Mouse (Mus musculus) limb, embryonic 11.5 days (tissue): Measurements from ENCODE around the gene Ang. TPM values are rescaled to one million over a fixed set of nuclear protein-coding genes. Genes with fewer than 3 reads are reported as not detected.

Experiments
- ATAC-seq: fragments of 200-750 bp; cut with Nextera tagmentation; 2 replicates; pipeline ENCODE4 v1.8.0; 2017; ENCODE audit warnings: low read depth; ENCODE audit not compliant: insufficient number of reproducible peaks, low FRiP score, low TSS enrichment
- DNase-seq: peaks from one replicate; pipeline ENCODE4 v3.0.0-alpha.2; 2015; ENCODE audit warnings: low spot score
- H3K27ac ChIP-seq: fragments of 300-500 bp; sonication (generic); replicated peaks from 2 replicates; pipeline ENCODE4 v1.5.1; 2014; ENCODE audit warnings: low read depth, mild to moderate bottlenecking, low read length
- H3K27me3 ChIP-seq: fragments of 300-500 bp; sonication (generic); 2 replicates; pipeline ENCODE4 v1.6.1; 2014; ENCODE audit warnings: mild to moderate bottlenecking, low read length, mixed read lengths; ENCODE audit not compliant: control insufficient read depth, insufficient read depth
- H3K36me3 ChIP-seq: fragments of 300-500 bp; sonication (generic); 2 replicates; pipeline ENCODE4 v1.6.1; 2014; ENCODE audit warnings: mild to moderate bottlenecking, low read length, moderate library complexity, mixed read lengths; ENCODE audit not compliant: control insufficient read depth, insufficient read depth
- H3K4me1 ChIP-seq: fragments of 300-500 bp; sonication (generic); 2 replicates; pipeline ENCODE4 v1.6.1; 2014; ENCODE audit warnings: low read length, mixed read lengths; ENCODE audit not compliant: control insufficient read depth, insufficient read depth
- H3K4me2 ChIP-seq: fragments of 300-500 bp; sonication (generic); 2 replicates; pipeline ENCODE4 v1.6.1; 2014; ENCODE audit warnings: low read depth, mild to moderate bottlenecking, moderate library complexity; ENCODE audit not compliant: severe bottlenecking
- H3K4me3 ChIP-seq: fragments of 300-500 bp; sonication (generic); 2 replicates; pipeline ENCODE4 v1.5.1; 2014; ENCODE audit warnings: low read depth, low read length
- H3K9ac ChIP-seq: fragments of 300-500 bp; sonication (generic); 2 replicates; pipeline ENCODE4 v1.6.1; 2014; ENCODE audit warnings: mild to moderate bottlenecking, low read length
- H3K9me3 ChIP-seq: fragments of 300-500 bp; sonication (generic); 2 replicates; pipeline ENCODE4 v1.6.1; 2016; ENCODE audit warnings: low read length; ENCODE audit not compliant: control insufficient read depth
- WGBS: fragments of 180-500 bp; shearing (Covaris S2); extraction: QIAGEN DNeasy Blood & Tissue Kit; methylation state at CpG from one replicate; pipeline ENCODE4 v1.1.7; 2014; 5-methylcytosine and 5-hydroxymethylcytosine counted together
- polyA plus RNA-seq: library from polyadenylated mRNA; unstranded; fragments of >200 nt; fragmentation: Nextera tagmentation; extraction: Ambion mirVana; gene quantifications from 2 replicates; pipeline ENCODE4 v1.2.1, GENCODE M21; 2014

Gene Ang
- 1.9 and 2.2 TPM in 2 replicates for polyA plus RNA-seq

GRCm38 (mm10) chr14:51090921-51091900, at the start of gene Ang, which contains the start of gene Rnase4:
Gene Ang, plus strand, starts transcription at chr14:51091150.
Gene Rnase4, plus strand, starts transcription at chr14:51091077.
- Histone ChIP-seq H3K27ac (peak within 1 kb of the TSS; percentile 48; the same call in 1 of the 2 replicates), H3K4me2 (peak within 1 kb of the TSS; percentile 74), H3K4me3 (peak within 1 kb of the TSS; percentile 63), H3K4me1 (no peaks in the 10 kb centered on the region), H3K9ac (peak within 1 kb of the TSS; percentile 59; the same call in 1 of the 2 replicates), H3K27me3 (no peaks in the 10 kb centered on the region), H3K9me3 (no peaks in the 10 kb centered on the region), H3K36me3 (no peaks in the 10 kb centered on the region)
- 10% methylated on average over 33 of the region's 33 CpGs for WGBS
- DNase-seq = peak; percentile 74
- ATAC-seq = peak; percentile 18; the same call in 1 of the 2 replicates

- Histone ChIP-seq H3K9me3 (no peaks in the 10 kb centered on the region), H3K36me3 (no peaks in the 10 kb centered on the region), H3K27me3 (no peaks in the 10 kb centered on the region), H3K4me2 (no peak within 1 kb of the TSS), H3K4me1 (no peaks in the 10 kb centered on the region), H3K9ac (no peak within 1 kb of the TSS), H3K4me3 (no peak within 1 kb of the TSS), H3K27ac (no peak within 1 kb of the TSS)
- WGBS = 80% methylated on average over 6 of the region's 6 CpGs
- DNase-seq (no peak), ATAC-seq (no peak)
These were observed 49.2 kb upstream of the Ang start, which contains the start of gene Rnase9 for GRCm38 (mm10) chr14:51041769-51042168. Gene Rnase9, minus strand, starts transcription at chr14:51041869.

- Histone ChIP-seq H3K36me3 (no peaks in the 10 kb centered on the region), H3K4me3 (no peak overlapping the region), H3K9me3 (no peaks in the 10 kb centered on the region), H3K27ac (no peak overlapping the region), H3K9ac (no peak overlapping the region), H3K4me1 (no peaks in the 10 kb centered on the region), H3K27me3 (no peaks in the 10 kb centered on the region), H3K4me2 (no peak overlapping the region)
- WGBS = 63% methylated on average over 5 of the region's 5 CpGs
- ATAC-seq = no peak
- no peak for DNase-seq
These were observed 43.1 kb upstream of the Ang start for GRCm38 (mm10) chr14:51047846-51048245.

- Histone ChIP-seq H3K36me3 (no peaks in the 10 kb centered on the region), H3K27me3 (no peaks in the 10 kb centered on the region), H3K4me2 (no peak within 1 kb of the TSS), H3K4me3 (no peak within 1 kb of the TSS), H3K4me1 (no peaks in the 10 kb centered on the region), H3K27ac (no peak within 1 kb of the TSS), H3K9ac (no peak within 1 kb of the TSS), H3K9me3 (no peaks in the 10 kb centered on the region)
- WGBS = 86% methylated on average over 2 of the region's 2 CpGs
- ATAC-seq (no peak), DNase-seq (no peak)
These were observed 40.9 kb upstream of the Ang start, which contains the start of gene Rnase11 for GRCm38 (mm10) chr14:51050063-51050462. Gene Rnase11, minus strand, starts transcription at chr14:51050163.

GRCm38 (mm10) chr14:51051941-51052340, 39.0 kb upstream of the Ang start:
- Histone ChIP-seq H3K27ac (no peak overlapping the region), H3K9me3 (no peaks in the 10 kb centered on the region), H3K27me3 (no peaks in the 10 kb centered on the region), H3K9ac (no peak overlapping the region), H3K36me3 (no peaks in the 10 kb centered on the region), H3K4me1 (no peaks in the 10 kb centered on the region), H3K4me2 (no peak overlapping the region), H3K4me3 (no peak overlapping the region)
- 62% methylated on average over 5 of the region's 5 CpGs for WGBS
- ATAC-seq (no peak), DNase-seq (no peak)

GRCm38 (mm10) chr14:51053176-51053575, 37.8 kb upstream of the Ang start:
- Histone ChIP-seq H3K27ac (no peak overlapping the region), H3K4me1 (no peaks in the 10 kb centered on the region), H3K9me3 (no peaks in the 10 kb centered on the region), H3K36me3 (no peaks in the 10 kb centered on the region), H3K9ac (no peak overlapping the region), H3K4me2 (no peak overlapping the region), H3K27me3 (no peaks in the 10 kb centered on the region), H3K4me3 (no peak overlapping the region)
- ATAC-seq (no peak), DNase-seq (no peak)
- 57% methylated on average over 5 of the region's 5 CpGs for WGBS

- DNase-seq (no peak), ATAC-seq (no peak)
- no peaks in the 10 kb centered on the region for H3K4me1 ChIP-seq
- no peak overlapping the region for H3K4me3 ChIP-seq
- no peaks in the 10 kb centered on the region for H3K9me3 ChIP-seq
- H3K36me3 ChIP-seq = no peaks in the 10 kb centered on the region
- no peak overlapping the region for H3K27ac ChIP-seq
- no peaks in the 10 kb centered on the region for H3K27me3 ChIP-seq
- H3K4me2 ChIP-seq = no peak overlapping the region
- WGBS = 81% methylated on average over 13 of the region's 13 CpGs
- no peak overlapping the region for H3K9ac ChIP-seq
These were observed 36.4 kb upstream of the Ang start for GRCm38 (mm10) chr14:51054243-51055237.

GRCm38 (mm10) chr14:51057401-51057831, 33.5 kb upstream of the Ang start, which contains the start of gene Rnase12:
Gene Rnase12, minus strand, starts transcription at chr14:51057661.
- no peak for DNase-seq
- ATAC-seq = no peak
- H3K27me3 ChIP-seq = no peaks in the 10 kb centered on the region

More at GRCm38 (mm10) chr14:51057401-51057831, 33.5 kb upstream of the Ang start, which contains the start of gene Rnase12:
- Histone ChIP-seq H3K9me3 (no peaks in the 10 kb centered on the region), H3K27ac (no peak within 1 kb of the TSS), H3K4me2 (no peak within 1 kb of the TSS), H3K4me1 (no peaks in the 10 kb centered on the region), H3K36me3 (no peaks in the 10 kb centered on the region), H3K4me3 (no peak within 1 kb of the TSS), H3K9ac (no peak within 1 kb of the TSS)
- 76% methylated on average over 9 of the region's 9 CpGs for WGBS
